Mouse (Mus musculus) layer of hippocampus, postnatal 14 days (tissue): Measurements from ENCODE around the gene Tnn. TPM values are rescaled to one million over a fixed set of nuclear protein-coding genes. Genes with fewer than 3 reads are reported as not detected.

ENCODE experiments used
- DNase-seq, 2 experiments: peaks; one replicate each; pipeline ENCODE4 v3.0.0; 2021 to 2022; ENCODE audit warnings: low spot score in 2 of 2, mixed read lengths in 1 of 2
- total RNA-seq, 2 experiments: library from RNA; stranded (reverse); gene quantifications; 2 replicates each; pipeline ENCODE4 v1.2.3; 2021

Gene Tnn
- total RNA-seq, 2 experiments from 2014 or later: 0.14 TPM; not detected in 1

- DNase-seq: no peak
Observed at GRCm38 (mm10) chr1:160044237-160045021, 109.0 kb downstream of the Tnn start, which contains the start of gene 4930523C07Rik. Gene 4930523C07Rik (plus strand): TSS chr1:160044382.

DNA sequence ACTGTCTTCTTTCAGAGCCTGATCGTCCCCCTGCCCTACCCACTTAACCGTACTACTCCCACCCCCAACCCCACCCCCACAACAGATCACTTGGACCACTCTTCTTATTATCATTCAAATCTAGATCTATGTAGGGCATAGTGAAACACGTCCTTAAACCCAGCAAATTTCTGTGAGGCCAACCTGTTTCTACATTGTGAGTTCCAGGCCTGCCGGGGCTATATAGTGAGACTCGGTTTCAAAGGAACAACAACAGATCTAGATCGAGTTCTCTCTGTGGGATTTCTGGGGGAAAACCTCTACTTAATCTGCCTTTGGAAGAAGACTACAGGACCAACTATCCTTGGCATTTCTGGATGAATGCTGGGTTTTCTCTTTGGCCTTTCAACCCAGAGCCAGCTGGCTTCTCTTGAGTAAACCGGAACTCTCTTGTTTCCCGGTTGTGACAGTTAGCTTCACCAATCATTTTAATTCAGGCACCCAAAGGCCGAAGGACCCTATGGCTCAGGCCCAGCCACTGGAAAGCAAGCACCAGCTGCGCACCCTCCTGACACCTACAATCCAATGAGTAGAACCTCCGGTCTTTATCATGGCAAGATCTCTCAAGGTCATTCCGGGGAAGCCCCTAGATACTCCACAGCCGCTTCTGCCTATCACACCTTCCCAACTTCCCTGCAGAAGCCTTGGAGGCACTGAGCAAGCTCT is 110.0 kb downstream of the Tnn start:
- no peak for DNase-seq

DNA sequence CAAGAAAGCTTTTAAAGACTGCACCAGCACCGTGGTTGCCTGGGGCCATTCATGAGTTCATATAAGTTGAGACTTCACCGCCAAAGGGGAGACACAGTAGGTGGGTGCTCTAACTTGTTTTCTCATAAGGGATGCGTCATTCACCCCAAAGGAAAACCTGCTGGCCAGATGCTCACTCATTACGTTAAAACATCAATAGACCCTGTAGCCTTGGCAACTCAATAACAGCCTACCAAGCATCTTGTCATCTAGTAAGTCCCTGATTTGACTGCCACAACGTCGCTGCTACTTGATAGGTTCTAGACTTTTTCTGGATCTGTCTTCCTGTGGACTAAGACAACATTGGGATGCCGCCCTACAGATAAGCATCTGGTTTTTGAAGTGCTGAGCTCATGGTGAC is 111.0 kb downstream of the Tnn start:
- no peak for DNase-seq

DNA sequence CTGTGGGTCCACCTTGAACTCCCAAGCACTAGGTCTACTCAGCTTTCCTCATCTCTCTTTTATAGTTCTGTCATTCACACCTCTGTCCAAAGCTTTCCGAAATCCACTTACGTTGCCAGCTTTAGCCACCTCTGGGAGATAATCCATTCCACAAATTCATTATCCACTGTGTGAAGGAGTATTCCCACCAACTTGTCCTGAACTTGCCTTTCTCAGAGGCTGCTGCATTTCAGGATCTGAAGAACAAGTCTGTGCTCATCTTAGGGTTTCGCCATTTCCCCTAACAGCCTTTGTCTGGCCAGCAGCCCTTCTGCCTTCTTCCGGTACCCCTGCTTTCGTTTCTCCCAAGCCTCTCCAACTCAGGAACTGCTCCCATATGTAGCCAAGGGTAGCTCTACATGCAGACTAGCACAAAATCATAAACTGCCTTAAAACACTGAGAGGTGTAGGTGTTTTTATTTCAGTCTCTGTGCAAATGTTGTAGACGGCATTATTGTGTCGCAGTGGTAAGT is 112.1 kb downstream of the Tnn start:
- no peak for DNase-seq

- DNase-seq: no peak
Observed at GRCm38 (mm10) chr1:160039951-160040645, 113.3 kb downstream of the Tnn start.

GRCm38 (mm10) chr1:160036996-160037521 is 116.3 kb downstream of the Tnn start:
- DNase-seq: no peak

GRCm38 (mm10) chr1:160035561-160035960 is 117.8 kb downstream of the Tnn start:
- DNase-seq: no peak

Other genes starting within 250 kb of the Tnn start
- 1 to 10 TPM; 2.9 to 4.5 TPM for gene 4930523C07Rik, start 109.2 kb downstream of the Tnn start, total RNA-seq
- 10 to 100 TPM; 59.8 to 62.8 TPM for gene Mrps14, start 41.6 kb upstream of the Tnn start, total RNA-seq
- gene Cacybp, start 59.3 kb upstream of the Tnn start, total RNA-seq: 10 to 100 TPM; 69.2 to 84.9 TPM